Mouse (Mus musculus): ENCODE measurements around the gene Grk5.

Gene Grk5

GRCm38 (mm10) chr19:61078622-61079021 lies 189.1 kb downstream of the Grk5 start:
- DNase-seq = no peak

- peak in 1 of 2 experiments; percentile 23 for DNase-seq
Observed at GRCm38 (mm10) chr19:61080251-61080749, 190.8 kb downstream of the Grk5 start.

GRCm38 (mm10) chr19:61083006-61083405 lies 193.5 kb downstream of the Grk5 start:
- DNase-seq = no peak

GRCm38 (mm10) chr19:61084149-61084940 lies 194.8 kb downstream of the Grk5 start:
- DNase-seq = peak; percentile 84 to 88

DNA sequence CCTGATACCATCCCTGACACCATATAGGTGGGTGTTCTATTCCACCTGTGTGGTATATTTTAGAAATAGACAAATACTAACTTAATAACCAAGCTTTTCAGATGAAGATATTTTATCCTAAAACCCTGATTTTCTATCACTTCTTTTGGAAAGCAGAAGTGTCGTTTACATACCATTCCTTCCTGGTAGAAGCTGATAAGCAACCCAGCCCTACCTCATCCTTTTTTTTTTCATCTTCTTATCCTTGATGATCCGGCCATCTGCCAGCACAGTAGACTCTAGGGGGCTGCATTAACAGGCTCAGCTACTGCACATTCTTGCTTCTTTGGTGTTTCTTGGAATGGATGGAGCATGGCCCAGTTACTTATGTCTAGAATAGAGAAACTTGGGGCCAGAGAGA lies 195.7 kb downstream of the Grk5 start:
- DNase-seq = no peak

GRCm38 (mm10) chr19:61087781-61088180 lies 198.2 kb downstream of the Grk5 start:
- DNase-seq = no peak

DNA sequence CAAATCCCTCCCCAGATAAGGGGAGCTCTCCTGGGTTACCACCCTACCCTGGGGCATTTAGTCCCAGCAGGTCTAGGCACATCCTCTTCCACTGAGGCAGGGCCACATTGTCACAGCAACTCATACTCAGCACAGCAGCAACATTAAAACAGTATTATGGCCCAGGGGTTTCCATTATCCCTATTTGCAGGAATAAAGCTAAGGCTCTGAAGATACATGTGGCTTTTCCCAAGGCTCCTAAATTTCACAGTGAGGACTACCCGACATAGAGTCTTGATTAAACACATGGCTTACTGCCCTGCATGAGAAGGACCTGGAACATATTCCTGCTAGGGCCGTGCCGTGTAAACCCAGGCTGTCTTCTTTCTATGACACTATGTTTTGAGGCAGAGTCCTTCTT lies 199.5 kb downstream of the Grk5 start:
- DNase-seq = no peak

DNA sequence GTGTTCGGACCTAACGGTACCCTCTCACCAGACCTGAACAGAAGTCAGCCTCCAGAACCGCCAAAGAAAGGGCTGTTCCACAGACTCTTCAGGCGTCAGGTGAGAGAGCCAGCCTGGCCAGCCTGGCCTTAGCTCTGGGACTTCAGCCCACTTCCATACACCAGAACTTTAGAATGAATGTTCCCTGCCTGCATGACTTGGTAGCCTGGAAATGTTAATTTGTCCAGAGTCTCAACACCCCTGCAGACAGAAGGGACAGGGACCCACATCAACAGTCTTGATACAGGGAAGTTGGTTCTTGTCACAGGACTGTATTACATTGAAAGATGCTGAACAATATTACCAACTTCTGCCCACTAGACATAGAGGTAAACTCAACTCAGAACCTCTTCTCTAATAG lies 201.0 kb downstream of the Grk5 start:
- no peak for DNase-seq

DNA sequence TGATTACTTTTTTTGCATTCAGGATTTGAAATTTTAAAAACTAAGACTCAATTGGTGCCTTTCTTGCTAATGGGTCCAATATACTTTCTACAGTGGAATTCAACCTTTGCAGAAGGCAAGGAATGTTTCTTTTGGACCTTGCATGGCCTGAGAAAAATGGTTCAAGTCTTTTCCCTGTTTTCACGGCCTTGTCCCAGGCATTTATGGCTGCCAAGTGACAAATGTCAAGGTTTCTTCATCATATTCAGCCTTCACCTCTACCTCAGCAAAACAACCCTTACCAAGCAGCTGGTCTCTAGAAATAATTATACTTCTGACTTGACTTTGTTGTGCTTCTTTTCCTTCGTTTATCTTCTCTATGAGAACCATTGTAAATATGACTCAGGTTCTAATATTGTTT lies 207.2 kb downstream of the Grk5 start:
- no peak for DNase-seq

- DNase-seq = no peak
Observed at GRCm38 (mm10) chr19:61097764-61098163, 208.2 kb downstream of the Grk5 start.

DNA sequence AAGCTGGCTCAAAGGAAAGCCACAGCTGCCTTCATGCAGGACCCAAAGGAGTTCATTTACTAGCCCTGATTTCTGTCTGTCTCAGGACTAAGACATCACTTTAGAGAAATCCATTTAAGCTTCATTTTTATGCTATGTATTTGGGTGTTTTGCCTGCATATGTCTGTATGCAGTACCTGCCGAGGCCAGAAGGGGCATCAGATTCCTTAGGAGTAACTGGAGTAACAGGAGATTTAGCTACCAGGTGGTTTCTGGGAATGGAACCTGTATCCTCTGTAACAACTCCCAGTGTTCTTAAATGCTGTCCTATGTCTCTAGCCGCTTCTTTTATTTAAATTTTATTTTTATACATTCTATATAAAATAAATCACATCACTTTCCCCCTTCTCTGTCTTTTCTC lies 220.6 kb downstream of the Grk5 start:
- DNase-seq = peak in 1 of 2 experiments; percentile 23

GRCm38 (mm10) chr19:61131096-61131495 lies 241.5 kb downstream of the Grk5 start:
- DNase-seq = no peak

DNA sequence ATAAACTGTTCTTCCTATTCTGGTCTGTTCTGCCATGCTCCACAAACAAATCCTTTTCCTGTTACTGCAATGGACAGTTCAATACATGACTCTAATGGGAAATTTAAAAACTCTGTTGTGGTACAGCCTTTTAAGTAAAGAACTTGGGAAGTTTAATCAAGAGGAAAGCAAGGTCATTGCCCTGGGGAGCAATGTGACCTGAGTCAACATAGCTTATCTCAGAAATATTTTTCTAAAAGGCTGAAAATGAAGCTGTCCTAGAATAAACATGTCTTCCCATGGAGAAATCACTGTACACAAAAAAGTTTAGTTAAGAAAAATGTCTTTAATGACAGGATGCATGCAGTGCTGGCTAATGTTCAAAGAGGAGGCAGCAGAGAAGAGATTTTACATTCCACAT lies 249.1 kb downstream of the Grk5 start:
- no peak for DNase-seq

DNA sequence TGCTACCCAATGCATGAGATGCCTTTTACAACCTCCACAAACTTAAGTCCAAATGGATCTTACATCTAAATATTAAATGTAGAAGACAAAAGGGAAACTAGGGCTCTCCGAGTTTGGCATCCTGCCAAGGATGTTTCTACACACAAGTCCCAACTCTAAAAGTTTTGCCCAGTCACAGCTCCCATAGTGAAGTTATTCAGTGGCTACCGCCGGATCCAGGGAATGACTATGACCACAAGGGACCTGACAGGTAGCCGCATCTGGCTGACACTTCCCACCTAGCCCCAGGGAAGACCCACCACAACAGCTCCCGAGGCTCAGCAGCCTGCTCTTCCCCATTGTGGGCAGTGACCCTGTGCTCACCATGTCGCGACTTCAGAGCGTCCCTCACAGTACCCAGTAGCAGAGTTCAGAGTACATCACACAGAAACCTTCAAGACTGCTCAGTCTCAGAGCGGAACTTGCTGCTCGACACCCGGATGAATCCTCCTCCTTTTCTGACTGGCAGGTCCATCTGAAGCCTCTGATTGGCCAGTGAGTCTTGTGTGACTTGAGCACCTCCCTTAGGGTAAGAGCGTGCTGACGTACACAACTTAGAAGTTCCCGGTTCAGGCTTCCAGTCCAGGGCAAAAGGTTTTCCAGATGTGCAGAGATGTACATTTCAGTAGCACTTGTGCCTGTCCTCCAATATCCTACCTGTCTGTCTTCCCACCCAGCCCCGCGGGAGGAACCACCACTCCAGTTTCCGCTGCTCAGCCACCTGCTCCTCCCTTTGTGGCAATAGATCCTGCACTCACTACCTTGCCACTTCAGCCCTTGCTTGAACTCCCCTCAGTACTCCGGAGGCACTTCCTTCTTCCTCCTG lies 251.0 kb downstream of the Grk5 start, which contains the start of gene Zfp950:
Gene Zfp950 (minus strand): TSS at position 499 of the 865 bp plus-strand sequence.
- peak; percentile 87 to 95 for DNase-seq

DNA sequence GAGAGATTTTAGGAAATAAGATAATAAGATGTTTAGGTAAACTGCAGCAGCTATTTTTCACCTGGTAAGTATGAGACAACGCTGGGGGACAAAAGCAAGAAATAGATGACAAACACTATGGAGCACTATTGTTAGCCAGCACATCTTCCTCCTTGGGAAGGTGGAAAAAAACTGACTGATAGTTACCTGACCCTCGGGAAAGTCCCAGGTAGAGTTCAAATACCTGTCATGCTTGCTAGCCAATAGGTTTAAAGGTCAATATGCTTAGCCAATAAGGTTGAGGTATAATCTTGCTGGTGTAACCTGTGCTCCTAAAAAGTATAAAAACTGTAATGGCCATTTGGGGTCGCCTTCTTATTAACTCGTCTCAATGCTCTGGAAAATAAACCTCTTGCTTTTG lies 251.8 kb downstream of the Grk5 start:
- no peak for DNase-seq
